Mouse (Mus musculus) E14TG2a.4 (cell line): Measurements from ENCODE around the gene Adprhl1.

Source experiments
- CTCF ChIP-seq: conservative IDR thresholded peaks from 2 replicates; pipeline ENCODE4 v1.5.1; 2014; ENCODE audit warnings: low read length
- POU5F1 ChIP-seq: IDR thresholded peaks from 2 replicates; pipeline ENCODE4 v1.6.1; 2014; ENCODE audit warnings: low read length, borderline replicate concordance

DNA sequence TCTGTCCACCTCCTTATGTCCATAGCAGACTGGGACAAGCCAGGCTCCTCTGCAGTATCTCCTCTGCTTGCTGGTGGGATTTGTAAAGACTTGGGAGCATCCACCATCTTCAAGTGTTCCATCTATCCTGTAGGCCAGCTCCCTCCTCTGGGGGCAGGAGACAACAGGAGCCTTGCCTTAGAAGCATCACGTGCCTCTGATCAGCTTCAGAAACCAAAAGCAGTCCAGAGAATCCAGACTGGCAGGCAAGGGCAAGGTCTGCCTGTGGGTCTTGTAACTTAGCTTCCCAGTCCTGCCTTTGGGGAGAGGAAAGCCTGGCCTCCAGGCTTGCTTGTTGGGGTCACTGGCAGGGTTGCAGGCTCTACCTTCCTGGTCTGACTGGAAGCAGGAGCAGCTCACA lies 78.3 kb downstream of the Adprhl1 start:
- TF ChIP-seq CTCF (no peak), POU5F1 (no peak)
